Mouse (Mus musculus) NIH3T3 (cell line): ENCODE measurements around the gene Trak1.

Experiments used
- DNase-seq: peaks from one replicate; pipeline ENCODE4 v3.0.0-alpha.2; 2012; ENCODE audit warnings: low read depth

Trak1 gene

GRCm38 (mm10) chr9:121371946-121372646 is 74.8 kb downstream of the Trak1 start:
- DNase-seq, result no peak

- no peak for DNase-seq
Observed at GRCm38 (mm10) chr9:121373107-121373506, 75.8 kb downstream of the Trak1 start.

- DNase-seq, result no peak
Observed at GRCm38 (mm10) chr9:121373512-121373911, 76.2 kb downstream of the Trak1 start.

- DNase-seq, result peak; percentile 86
Observed at GRCm38 (mm10) chr9:121374076-121374863, 77.0 kb downstream of the Trak1 start.

- DNase-seq, result no peak
Observed at GRCm38 (mm10) chr9:121374864-121375255, 77.6 kb downstream of the Trak1 start.

- no peak for DNase-seq
Observed at GRCm38 (mm10) chr9:121376094-121376493, 78.8 kb downstream of the Trak1 start.

- no peak for DNase-seq
Observed at GRCm38 (mm10) chr9:121380310-121380920, 83.1 kb downstream of the Trak1 start.

- DNase-seq, result no peak
Observed at GRCm38 (mm10) chr9:121381678-121382297, 84.5 kb downstream of the Trak1 start.

- no peak for DNase-seq
Observed at GRCm38 (mm10) chr9:121382568-121382967, 85.3 kb downstream of the Trak1 start.

- no peak for DNase-seq
Observed at GRCm38 (mm10) chr9:121383180-121383586, 85.9 kb downstream of the Trak1 start.

- no peak for DNase-seq
Observed at GRCm38 (mm10) chr9:121384620-121385019, 87.3 kb downstream of the Trak1 start.

- DNase-seq, result peak; percentile 84
Observed at GRCm38 (mm10) chr9:121385091-121385748, 87.9 kb downstream of the Trak1 start.

GRCm38 (mm10) chr9:121385749-121386350 is 88.5 kb downstream of the Trak1 start:
- DNase-seq, result no peak

- DNase-seq, result peak; percentile 29
Observed at GRCm38 (mm10) chr9:121387539-121388272, 90.4 kb downstream of the Trak1 start.

- DNase-seq, result no peak
Observed at GRCm38 (mm10) chr9:121388273-121388931, 91.1 kb downstream of the Trak1 start.

GRCm38 (mm10) chr9:121389258-121389657 is 92.0 kb downstream of the Trak1 start:
- DNase-seq, result no peak

GRCm38 (mm10) chr9:121391898-121392297 is 94.6 kb downstream of the Trak1 start:
- no peak for DNase-seq

GRCm38 (mm10) chr9:121392427-121392826 is 95.1 kb downstream of the Trak1 start:
- DNase-seq, result peak; percentile 62

GRCm38 (mm10) chr9:121393104-121393503 is 95.8 kb downstream of the Trak1 start:
- no peak for DNase-seq

- no peak for DNase-seq
Observed at GRCm38 (mm10) chr9:121394882-121395281, 97.6 kb downstream of the Trak1 start.
